Mouse (Mus musculus): ENCODE measurements around the gene Spsb1.

DNA sequence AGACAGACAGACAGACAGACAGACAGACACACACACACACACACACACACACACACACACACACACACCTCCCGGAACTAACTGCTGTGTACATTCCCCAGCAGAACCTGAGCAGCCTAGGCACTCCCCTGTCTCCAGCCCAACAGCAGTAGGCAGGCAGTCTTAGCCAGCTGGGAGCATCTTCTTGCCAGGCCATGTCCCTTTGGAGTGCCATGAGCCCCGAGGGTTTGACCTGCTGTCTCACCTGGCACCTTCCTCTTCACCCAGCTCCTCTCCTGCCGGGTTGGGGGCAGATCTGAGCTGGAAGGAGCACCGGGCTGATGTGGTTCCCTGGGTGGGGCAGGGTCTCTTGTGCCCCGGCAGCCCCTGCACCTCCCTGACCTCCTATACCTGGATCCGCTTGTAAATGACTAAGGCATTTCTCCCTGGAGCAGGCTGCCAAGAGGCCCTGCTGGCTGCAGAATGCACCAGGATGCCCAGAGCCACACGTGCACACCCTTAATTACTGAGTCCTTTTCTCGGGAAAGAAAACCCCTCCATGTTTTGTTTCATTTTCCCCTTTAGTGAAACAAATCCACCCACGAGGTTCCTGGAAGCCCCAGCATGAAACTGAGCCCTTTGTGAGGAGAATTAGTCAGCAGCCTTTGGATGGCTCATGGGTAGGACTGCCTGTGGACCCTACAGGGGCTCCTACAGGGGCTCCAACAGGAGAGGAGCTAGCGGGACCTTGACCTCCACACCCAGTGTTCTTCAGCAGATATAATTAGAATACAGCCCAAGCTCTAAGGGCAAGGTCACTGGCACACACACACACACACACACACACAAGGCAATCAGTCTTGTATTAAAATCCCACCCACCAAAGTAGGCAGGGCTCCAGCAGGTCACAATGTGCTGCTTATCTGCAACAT lies 11.8 kb downstream of the Spsb1 start:
- TF ChIP-seq CTCF (IDR thresholded peaks at IDR 0.05; ENCODE audit: control insufficient read depth, insufficient read depth, low read length) (no peak), POLR2A (IDR thresholded peaks at IDR 0.05; ENCODE audit: borderline replicate concordance, control insufficient read depth, low read depth, low read length) (no peak)

Measured in bone marrow, adult 2 months (tissue).